Mouse (Mus musculus) yolk sac, embryonic 10.5 days (tissue): ENCODE measurements around the gene Cyfip2.

Source experiments
- DNase-seq: peaks from one replicate; pipeline ENCODE4 v3.0.0-alpha.2; 2017; ENCODE audit warnings: low spot score

The Cyfip2 gene

DNA sequence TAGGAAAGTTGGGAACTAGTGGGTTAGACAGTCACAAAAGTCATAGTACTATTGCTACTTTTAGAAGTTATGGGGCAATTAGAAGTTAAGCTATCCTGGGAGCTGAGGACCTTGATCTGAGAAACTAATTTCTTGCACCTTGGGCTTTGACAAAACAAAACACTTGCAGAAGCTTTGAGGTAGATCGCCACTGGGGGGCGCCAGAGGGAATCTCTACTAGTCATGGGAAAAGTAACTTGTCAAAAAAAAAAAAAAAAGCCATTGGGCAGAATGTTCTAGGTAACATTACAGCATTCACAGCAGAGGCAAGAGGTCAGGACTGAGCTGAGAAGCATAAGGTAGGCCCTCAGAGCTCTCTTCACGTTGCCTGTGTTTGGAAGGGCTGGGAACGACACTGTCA, 75.7 kb downstream of the Cyfip2 start:
- peak; percentile 35 for DNase-seq

DNA sequence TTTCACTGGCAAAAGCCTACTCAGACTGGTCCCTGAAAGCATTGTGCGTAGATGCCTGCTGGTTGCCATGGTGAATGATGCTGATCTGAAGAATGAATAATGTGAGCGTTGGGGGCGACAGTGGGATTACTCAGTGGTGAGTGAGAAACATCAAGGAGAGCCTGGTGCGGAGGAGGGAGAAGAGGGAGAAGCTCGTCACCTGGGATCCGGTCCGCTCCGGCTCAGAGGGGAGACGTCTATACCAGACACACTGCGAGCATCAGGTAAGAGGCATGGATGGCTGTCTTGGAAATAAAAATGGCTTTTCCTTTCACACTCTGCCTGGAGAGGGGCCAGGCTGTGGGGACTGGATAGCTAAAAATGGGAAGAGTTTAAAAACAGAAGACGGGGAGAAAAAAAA, 77.3 kb downstream of the Cyfip2 start, which contains the start of gene Fndc9:
Gene Fndc9 (plus strand): TSS at position 198 of the 400 bp plus-strand sequence.
- no peak for DNase-seq

DNA sequence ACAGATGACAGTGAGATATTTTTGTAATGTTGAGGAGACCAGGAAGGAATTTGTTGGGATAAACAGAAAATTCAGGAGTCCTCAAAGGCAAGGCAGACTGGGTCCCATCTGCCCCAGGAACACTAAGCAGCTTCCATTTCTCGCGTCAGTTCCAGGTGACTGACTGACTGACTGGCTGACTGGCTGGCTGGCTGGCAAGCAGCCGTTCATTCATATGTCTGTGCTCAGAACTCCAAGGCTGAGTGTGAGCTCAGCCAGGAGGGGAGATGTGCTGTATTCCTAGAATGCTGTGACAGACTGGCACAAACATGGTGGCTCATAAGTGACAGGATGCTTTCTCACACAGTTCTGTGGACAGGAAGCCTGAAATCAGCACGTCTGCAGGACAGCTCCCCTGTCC, 78.7 kb downstream of the Cyfip2 start:
- no peak for DNase-seq

DNA sequence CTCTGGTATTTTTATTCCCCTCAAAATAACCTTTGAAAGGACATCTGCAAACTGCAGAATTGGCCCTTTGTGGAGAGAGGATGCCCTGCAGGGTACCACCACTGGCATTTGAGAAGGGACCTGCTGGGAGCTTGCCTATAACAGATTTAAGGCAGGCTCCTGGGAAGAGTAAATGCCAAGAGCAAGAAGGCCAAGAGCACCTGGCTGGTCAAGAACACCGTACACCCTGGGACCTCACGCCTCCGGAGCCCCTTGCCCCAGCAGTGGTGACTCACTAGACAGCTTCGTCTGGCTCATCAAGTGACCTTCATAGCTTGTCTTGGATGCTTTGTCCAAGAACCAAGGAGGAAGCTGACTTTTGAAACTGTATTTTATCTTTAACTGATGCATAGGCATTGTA, 79.9 kb downstream of the Cyfip2 start:
- no peak for DNase-seq

DNA sequence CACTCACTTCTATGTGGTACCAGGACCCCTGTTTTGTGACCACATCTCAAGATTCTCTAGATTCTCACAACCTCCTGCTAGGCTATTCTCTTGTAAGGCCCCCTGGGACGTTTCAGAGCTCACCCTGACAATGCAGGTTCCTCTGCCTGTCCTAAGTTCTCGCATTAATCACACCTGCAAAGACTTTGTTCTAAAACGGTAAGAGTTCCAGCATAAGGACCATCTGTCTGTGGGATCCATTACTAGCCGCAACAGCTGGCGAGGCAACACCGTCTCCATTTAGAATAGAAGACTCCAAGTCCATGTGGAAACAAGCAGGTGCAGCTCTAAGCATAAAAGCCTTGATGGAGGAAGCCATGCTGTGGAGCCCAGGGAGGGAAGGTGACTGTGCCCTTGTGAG, 82.5 kb downstream of the Cyfip2 start:
- DNase-seq, result no peak

DNA sequence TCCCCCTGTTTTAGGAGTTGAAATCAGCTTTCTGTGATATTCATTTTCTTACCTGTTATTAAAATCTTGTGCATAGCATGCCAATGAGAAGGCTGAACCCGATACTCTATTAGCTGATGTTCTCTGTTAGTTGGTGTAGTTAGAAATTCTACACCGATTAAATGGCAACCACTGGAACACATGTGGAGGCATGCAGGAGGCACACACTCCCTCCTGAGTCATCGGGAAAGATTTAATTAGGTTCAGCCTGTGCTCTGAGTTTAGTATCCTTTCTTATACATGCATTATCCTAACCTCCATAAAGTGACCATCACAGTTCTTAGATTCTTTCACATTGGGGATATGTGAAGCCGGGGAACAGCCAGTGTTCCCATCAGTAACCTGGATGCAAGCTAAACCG, 87.3 kb downstream of the Cyfip2 start:
- DNase-seq, result no peak

DNA sequence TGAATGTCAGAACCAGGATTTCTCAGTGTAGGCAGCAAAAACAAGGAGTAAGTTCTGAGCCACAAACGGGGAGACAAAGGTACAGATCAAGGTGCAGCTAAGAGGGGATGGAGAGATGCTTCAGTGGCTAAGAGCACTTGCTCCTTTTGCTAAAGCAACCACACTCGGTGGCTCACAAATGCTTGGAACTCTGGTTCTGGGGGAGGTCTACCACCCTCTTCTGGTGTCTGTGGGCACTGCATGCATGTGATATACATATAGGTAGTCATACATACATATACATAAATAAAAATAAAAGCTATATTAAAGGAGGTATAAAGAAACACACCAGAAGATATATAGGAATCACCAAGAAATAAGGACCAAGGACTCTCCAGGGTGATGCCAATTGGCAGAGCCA, 89.1 kb downstream of the Cyfip2 start:
- DNase-seq, result no peak

DNA sequence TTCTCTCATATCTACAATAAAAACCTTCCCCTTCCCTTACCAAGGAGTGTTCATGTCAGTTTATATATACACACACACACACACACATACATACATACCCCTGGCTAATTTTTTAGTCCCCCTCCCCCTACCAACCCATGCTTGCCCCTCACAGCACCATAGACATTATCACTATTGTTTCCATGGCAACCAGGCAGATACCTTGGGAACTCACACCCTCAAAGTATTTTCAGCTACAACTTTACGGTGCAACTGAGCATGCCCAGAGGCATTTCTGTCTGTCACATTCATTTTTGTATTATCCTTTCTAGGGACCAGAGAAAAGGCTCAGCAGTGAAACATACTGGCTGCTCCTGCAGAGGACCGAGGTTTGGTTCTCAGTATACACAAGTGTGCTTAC, 92.4 kb downstream of the Cyfip2 start:
- no peak for DNase-seq

DNA sequence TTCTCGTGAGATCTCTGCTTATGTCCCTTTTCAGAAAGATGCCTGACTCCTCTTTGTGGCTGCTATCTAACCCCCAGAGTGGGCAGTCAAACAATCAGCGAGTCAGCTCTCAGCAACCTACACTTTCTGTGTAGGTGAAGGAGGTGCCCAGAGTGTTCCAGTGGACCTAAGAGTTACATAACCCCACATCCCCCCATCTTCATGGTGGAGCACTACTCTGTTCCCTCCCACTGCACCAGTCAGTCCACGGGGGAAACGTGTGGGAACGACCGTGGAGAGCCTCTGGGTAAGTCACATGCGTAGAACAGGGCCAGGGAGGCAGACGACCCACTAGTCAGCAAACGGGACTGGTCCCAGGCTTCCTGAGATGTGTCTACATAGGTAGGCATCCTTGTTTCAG, 93.3 kb downstream of the Cyfip2 start:
- DNase-seq, result no peak

DNA sequence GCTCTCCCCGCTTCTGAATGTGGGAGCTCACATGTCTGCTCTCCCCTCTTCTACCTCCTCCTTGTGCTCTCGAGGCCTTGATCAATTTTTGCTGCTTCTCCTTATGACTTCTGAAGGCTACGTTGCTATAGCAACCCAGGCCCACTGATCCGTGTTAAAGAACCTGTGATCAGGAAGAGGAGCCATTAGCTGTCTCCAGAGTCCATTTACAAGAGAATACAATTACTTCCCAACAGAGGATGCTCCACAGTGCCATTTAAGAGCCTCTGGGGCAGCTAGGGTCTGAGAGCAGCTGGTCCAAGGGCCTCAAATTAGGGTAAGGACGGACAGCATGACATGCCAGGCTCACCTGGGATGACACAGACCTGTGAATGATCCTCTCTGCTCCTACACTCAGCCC, 94.1 kb downstream of the Cyfip2 start:
- DNase-seq, result no peak

DNA sequence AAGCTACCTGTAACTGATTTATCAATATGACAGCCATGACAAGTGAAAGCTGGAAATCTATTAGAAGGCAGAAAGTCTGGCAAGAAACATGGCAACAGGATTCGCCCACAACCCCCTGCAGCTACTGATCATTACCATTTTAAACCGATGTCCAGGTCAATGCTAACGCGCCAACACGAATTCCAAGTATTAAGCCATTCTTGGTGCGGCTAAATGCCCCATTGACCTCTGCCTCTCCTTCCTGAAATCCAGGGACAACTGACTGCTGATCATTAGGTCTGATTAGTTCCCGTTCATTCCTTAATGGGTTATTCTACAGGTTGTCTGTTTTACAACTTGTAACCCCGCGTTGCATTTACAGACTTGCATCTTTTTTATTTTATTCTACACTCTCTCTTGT, 95.0 kb downstream of the Cyfip2 start:
- DNase-seq, result no peak

DNA sequence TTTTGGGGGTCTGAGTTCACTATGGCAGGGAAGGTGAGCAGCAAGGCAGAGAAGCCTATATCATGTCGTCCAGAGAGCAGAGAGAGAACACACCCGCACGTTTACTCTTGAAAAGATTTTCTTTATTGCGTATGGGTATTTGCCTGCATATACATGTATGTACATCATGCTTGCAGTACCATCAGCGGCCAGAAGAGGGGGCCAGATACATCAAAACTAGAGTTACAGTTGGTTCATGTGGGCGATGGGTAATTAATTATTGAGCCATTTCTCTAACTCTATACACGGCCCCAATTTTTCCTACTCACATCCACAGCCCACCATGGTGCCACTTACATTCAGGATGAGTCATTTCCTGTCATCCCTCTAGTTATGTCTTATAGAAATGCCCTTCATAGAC, 96.0 kb downstream of the Cyfip2 start:
- DNase-seq, result no peak

DNA sequence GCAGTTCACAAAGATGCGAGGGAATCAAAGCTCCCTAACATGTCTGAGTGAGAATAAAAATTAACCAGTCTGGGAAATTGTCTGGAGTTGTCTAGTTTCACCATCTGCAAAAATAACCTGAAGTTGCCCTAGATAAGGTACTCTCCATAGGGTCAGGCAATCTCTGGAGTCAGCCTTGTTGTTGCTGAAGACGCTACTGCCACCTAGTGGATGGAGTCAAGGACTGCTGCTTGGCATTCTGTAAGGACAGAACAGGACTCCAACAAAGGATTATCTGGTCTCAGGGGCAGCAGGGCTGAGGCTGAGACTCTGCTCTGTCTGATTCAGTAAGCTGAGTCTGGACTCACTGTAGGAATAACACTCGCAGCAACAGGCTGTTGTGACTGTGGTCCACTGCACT, 97.3 kb downstream of the Cyfip2 start:
- peak; percentile 81 for DNase-seq

DNA sequence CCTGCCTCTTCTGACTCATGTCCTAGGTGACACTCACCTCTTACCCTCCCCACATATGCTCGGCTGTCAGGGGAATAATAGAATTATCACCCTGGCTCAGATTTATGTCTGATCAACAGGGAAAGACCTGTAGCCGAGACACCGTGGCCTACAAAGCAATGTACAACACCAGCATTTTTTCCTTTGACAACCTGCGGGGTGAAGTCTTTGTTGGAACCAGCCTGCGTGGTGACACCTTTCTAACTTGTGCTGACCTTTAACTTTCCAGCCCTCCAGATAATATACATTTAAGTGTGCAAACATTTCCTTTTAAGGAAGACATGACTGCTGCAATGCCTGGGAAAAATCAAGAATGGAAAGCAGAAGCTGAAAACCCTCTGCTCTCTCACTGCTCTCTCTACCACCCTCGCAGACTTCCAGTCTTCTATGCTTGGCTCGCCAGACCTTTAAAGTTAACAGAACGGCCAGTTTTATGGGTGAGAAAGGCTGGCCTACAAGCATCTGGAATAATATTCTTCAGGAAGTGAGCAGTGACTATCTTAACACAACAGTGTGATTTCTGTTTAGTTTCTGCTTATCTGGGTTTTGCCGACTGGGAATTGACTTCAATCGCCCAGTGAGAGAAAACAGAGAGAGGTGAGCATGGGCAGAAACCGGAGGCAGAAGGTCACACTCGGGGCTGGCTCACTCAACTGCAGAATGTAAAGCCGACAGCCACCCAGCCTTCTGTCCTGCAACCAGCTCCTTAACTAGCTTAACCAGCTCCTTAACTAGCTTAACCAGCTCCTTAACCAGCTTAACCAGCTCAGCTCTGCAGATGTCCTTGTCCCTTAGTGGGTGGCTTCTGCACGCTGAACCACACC, 98.1 kb downstream of the Cyfip2 start:
- DNase-seq, result peak; percentile 58

DNA sequence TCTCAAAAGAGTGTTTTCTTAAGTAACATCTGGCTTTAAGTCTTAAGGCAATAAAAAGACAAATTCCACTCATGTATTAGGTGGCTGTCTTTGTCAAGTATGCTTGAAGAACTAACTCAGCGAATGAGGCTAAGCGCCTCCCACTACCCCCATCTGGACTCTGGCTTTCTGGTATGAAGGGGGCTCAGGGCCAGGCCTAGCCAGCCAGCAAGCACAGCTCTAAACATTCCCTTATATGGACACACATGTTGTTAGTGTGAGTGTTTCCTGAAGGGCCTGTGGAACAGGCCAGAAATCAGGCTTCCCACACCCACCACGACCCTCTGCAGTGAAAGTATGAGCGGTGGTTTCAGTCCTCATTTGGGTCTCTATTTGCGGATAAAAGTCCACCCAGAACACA, 98.8 kb downstream of the Cyfip2 start:
- peak; percentile 77 for DNase-seq

DNA sequence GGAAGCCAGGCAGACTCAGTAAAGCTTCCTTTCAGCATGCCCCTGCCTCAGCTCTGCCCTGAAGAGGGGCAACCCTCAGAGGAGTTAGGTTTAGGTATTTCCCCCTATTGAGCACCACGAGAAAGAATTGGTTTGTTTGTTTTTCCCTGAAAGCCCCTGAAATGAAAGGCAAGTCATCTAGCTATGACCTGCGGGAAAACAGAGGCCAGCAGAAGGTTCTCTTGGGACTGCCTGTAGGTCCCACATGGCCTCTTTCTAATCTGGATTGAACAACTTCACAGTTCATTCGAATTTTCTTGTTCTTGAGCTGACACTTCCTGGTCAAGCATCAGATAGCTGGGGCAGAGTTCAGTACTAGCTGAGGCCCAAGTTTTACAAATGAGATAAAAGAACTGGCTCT, 100.8 kb downstream of the Cyfip2 start:
- no peak for DNase-seq

DNA sequence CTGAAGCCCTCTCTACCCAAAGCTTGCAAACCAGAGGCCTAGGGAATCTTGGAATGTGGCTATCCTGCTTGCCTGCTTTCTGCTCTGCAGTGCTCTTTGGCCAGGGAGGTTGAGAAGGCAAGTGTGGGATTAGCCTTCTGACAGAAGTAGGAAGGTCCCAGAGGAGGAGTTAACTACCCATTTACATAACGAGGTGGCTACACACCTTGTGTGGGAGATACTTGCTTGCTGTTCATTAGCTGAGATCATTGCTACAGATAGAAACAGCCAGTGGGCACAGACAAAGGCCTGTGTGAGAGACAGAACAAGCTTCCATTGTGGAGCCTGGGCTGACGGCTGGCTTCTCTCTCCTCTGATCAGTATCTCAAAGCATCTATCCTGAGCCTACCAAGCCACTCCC, 102.8 kb downstream of the Cyfip2 start:
- DNase-seq, result peak; percentile 62

DNA sequence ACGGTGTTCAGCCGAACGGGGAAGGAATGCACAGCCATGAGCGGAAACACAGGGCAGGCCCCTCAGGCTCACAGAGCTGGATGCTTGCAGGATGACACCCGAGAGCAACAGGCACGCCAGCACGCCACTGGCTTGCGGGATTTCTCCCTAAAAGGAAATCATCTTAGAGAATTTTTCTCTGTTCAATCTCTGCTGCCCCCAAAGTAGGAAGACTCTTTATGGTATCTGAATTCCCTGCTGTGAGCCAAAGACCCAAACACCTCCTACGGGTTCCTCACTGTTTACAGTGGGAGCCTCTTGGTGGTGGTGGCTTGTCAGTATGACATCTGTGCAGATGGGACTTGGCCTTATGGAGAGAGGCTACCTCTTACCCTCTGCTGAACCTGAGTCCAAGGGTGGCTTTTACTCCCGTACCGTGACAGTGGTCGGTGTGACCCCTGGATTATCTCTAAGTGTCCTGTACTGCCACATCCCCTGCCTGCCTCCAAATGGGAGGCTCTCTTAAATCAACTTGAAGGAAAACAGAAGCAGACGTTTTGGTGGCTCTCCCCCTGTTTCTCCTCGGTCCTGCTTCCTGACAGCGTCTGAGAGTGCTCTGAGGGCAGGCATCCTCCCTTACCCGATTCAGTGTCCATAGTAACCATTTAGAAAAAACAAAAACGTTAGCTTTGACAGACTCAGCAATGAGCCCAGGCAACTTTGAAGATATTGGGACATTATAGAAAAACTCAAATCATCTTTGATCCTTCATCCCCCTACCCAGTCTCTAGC, 106.8 kb downstream of the Cyfip2 start:
- DNase-seq, result peak; percentile 48

DNA sequence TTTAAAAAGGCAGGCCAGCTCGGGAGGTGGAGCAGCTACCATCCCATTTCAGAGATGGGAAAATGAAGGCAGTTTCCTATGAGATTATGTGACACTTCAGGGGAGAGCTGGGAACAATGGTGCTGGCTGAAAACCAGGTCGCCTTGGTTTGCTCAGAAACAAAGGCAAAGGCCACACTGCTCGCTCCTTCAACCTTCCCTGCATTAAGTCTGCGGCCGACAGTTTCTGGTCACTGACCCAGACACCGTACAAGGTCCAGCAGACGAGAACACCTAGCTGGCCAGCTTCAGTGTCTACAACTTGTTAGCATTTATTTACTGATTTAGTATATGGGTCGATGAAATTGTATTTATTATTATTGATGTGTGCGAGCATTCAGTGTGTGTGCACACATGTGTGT, 107.8 kb downstream of the Cyfip2 start:
- peak; percentile 40 for DNase-seq

DNA sequence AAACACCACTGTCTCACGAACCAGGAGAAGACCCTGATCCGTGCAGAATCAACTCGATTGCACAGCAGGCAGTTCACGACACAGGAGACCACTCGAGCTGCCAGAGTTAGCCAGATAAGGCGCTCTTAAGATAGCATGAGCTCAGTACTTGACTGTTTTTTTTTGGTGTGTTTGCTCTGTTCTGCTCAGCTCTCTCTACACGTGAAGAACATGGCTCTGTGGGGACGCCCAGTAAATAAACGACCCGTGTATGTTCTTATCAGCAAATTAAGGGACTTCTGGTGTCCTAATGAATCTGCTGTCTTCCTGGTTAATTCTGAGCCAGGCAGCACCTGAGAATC, 110.1 kb downstream of the Cyfip2 start:
- no peak for DNase-seq

DNA sequence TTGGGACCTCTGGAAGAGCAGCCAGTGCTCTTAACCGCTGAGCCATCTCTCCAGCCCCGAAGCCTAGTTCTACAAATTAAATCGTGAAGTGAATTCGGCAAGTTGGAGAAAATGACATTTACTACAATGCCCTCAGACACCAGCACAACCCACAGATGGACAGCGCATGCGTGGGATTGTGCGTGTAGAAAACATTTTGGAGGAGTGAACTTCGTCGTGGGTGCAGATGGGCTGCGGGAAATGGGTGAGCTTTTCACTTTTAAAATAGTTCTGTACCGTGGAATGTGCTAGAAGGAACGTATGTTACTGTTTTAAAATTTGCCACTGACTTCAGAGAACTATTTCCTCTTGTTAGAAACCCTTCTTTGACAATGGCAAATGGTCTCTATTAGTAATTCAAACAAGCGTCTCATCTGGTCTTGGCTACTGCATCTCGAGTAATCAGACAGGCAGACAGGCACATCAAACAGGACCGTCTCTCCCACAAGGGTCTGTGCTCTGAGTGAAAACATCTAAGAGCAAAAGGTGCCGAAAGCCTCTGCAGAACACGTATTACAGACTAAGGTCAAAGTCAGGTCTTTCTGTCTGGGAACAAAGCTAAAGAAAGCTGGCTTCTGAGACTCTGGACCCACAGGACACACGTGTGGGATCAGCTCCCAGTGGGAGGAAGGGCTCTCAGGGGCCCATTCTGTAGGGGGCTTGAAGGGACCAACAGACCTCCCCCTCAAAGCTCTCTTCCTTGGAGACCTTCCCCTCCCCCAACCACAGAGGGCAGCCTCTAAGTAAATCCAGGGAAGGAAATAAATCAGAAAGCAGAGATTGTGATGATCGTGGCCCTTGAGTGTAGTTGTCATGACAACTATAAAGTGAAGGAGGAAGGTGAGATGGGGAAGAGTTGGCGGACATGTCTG, 110.8 kb downstream of the Cyfip2 start:
- peak; percentile 38 for DNase-seq

DNA sequence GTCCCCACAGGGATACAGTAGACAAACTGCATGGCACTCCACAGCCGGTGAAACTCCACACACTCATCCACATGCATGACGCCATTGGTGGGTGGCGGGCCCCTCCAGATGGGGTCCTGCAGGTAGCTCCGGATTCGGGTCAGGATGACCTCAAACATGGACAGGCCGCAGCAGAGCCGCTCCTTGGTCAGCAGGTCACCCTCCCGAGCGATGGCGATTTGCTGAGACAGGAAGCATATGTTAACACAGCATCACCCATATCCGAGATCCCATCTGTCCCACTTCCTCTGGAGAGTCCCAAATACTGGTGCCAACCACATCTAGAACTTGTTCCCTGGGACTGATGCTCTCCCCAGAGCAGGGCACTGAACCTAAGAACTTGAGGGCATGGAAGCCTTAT, 112.0 kb downstream of the Cyfip2 start:
- no peak for DNase-seq
